Mouse (Mus musculus): ENCODE data around the gene Gga3.

DNA sequence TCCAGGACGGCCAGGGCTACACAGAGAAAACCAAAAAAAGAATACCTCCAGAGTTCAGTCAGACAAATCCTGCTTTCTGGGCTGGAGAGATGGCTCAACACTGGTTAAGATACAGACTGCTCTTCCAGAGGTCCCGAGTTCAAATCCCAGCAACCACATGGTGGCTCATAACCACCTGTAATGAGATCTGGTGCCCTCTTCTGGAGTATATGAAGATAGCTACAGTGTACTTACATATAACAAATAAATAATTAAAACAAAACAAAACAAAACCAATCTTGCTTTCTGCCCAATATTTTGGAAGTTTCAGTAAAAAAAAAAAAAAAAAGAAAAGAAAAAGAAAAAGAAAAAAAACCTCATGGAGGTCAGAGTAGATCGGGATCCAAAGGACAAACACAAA, 8.6 kb downstream of the Gga3 start:
- TF ChIP-seq CTCF (IDR thresholded peaks at IDR 0.05) (no peak), EP300 (IDR thresholded peaks at IDR 0.05) (no peak)

Measured in lung, postnatal 0 days (tissue).